Mouse (Mus musculus) ES-E14 (cell line): ENCODE data around the gene Gm42957.

Experiments used
- HCFC1 ChIP-seq: IDR thresholded peaks from 2 replicates; pipeline ENCODE4 v1.6.1; 2012; ENCODE audit warnings: low read length, inconsistent platforms, borderline replicate concordance; ENCODE audit not compliant: insufficient read depth
- MAFK ChIP-seq: IDR thresholded peaks from 2 replicates; pipeline ENCODE4 v1.6.1; 2014; ENCODE audit warnings: mild to moderate bottlenecking, low read depth, low read length, inconsistent platforms; ENCODE audit not compliant: insufficient read depth
- ZNF384 ChIP-seq: IDR thresholded peaks from 2 replicates; pipeline ENCODE4 v1.6.1; 2012; ENCODE audit warnings: low read depth, low read length, inconsistent platforms

DNA sequence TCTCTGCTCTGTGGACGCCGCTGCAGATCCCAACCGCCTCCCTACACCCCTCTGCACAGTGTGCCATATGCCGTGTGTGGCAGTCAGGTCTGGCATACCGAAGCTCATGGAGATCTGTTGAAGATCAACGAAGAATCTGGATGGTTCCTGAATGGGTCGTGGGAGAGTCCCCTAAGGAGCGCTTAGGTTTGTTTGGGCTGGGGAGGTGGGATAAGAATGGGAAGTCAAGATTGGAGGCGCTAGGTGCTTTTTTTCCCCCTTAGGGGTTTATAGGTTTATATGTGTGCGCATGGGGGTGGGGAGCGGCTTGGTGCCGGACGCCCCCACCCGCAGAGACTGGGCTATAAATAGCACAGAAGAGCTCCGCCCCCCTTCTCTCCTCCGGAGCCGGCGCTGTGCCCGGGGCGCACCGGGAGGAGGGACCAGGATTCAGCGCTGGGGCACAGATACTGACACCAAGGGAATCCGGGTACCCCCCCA is 39.0 kb upstream of the Gm42957 start, which contains the start of gene Ankrd34a:
- no peak for TF ChIP-seq HCFC1
- TF ChIP-seq ZNF384 = no peak
- TF ChIP-seq MAFK = no peak
